Mouse (Mus musculus) embryonic fibroblast, embryonic 13.5 days (primary cell): ENCODE data around the gene Prkd2.

Source experiments
- CTCF ChIP-seq: IDR thresholded peaks from 2 replicates; pipeline ENCODE4 v1.5.1; 2011; ENCODE audit warnings: mild to moderate bottlenecking, control low read depth, low read length, moderate library complexity, borderline replicate concordance; ENCODE audit not compliant: insufficient read depth
- POLR2A ChIP-seq: IDR thresholded peaks from 2 replicates; pipeline ENCODE4 v1.6.1; 2011; ENCODE audit warnings: low read depth, mild to moderate bottlenecking, control low read depth, low read length, moderate library complexity

GRCm38 (mm10) chr7:16794886-16795285 lies 47.8 kb upstream of the Prkd2 start:
- TF ChIP-seq POLR2A (no peak), CTCF (no peak)
